Mouse (Mus musculus) layer of hippocampus, adult 2 months (tissue): Measurements from ENCODE around the gene Thrb. TPM values are rescaled to one million over a fixed set of nuclear protein-coding genes. Genes with fewer than 3 reads are reported as not detected.

Source experiments
- DNase-seq, 2 experiments: peaks; one replicate each; pipeline ENCODE4 v3.0.0; 2022; ENCODE audit warnings: low spot score in 2 of 2
- H3K27ac ChIP-seq: fragments of 200-600 bp; 2 replicates; pipeline ENCODE4 v1.8.1; 2022
- H3K4me3 ChIP-seq: fragments of 200-600 bp; 2 replicates; pipeline ENCODE4 v1.8.1; 2022; ENCODE audit warnings: mild to moderate bottlenecking
- CTCF ChIP-seq: fragments of 200-600 bp; conservative IDR thresholded peaks from 2 replicates; pipeline ENCODE4 v1.8.1; 2022; ENCODE audit warnings: antibody characterized with exemption, mild to moderate bottlenecking, moderate library complexity
- total RNA-seq, 2 experiments: library from RNA; stranded (reverse); gene quantifications; 2 replicates each; pipeline ENCODE4 v1.2.3; 2021

Gene Thrb
- total RNA-seq, 2 experiments from 2014 or later, result 42.8 to 45.0 TPM

- H3K27ac ChIP-seq, result no peak overlapping the region
- no peak overlapping the region for H3K4me3 ChIP-seq
- TF ChIP-seq CTCF, result no peak
- DNase-seq, result no peak
Observed at GRCm38 (mm10) chr14:17884884-17885283, 224.8 kb downstream of the Thrb start.

GRCm38 (mm10) chr14:17885320-17885719 lies 225.3 kb downstream of the Thrb start:
- no peak for DNase-seq
- no peak overlapping the region for H3K4me3 ChIP-seq
- no peak for TF ChIP-seq CTCF
- H3K27ac ChIP-seq, result no peak overlapping the region

GRCm38 (mm10) chr14:17894791-17895190 lies 234.7 kb downstream of the Thrb start:
- H3K4me3 ChIP-seq, result no peak overlapping the region
- TF ChIP-seq CTCF, result no peak
- no peak overlapping the region for H3K27ac ChIP-seq
- no peak for DNase-seq

- no peak for TF ChIP-seq CTCF
- Histone ChIP-seq H3K27ac (no peak overlapping the region), H3K4me3 (no peak overlapping the region)
- DNase-seq, result no peak
Observed at GRCm38 (mm10) chr14:17899733-17900413, 239.8 kb downstream of the Thrb start.

GRCm38 (mm10) chr14:17900414-17900795 lies 240.3 kb downstream of the Thrb start:
- DNase-seq, result no peak
- H3K27ac ChIP-seq, result no peak overlapping the region
- no peak for TF ChIP-seq CTCF
- no peak overlapping the region for H3K4me3 ChIP-seq

- DNase-seq, result no peak
- Histone ChIP-seq H3K4me3 (no peak overlapping the region), H3K27ac (no peak overlapping the region)
- TF ChIP-seq CTCF, result no peak
Observed at GRCm38 (mm10) chr14:17902426-17902825, 242.4 kb downstream of the Thrb start.

GRCm38 (mm10) chr14:17903121-17903520 lies 243.1 kb downstream of the Thrb start:
- no peak overlapping the region for H3K27ac ChIP-seq
- no peak for DNase-seq
- TF ChIP-seq CTCF, result no peak
- H3K4me3 ChIP-seq, result no peak overlapping the region

GRCm38 (mm10) chr14:17904554-17904953 lies 244.5 kb downstream of the Thrb start:
- H3K27ac ChIP-seq, result no peak overlapping the region
- DNase-seq, result no peak
- H3K4me3 ChIP-seq, result no peak overlapping the region
- TF ChIP-seq CTCF, result peak; percentile 67

GRCm38 (mm10) chr14:17905627-17906026 lies 245.6 kb downstream of the Thrb start:
- DNase-seq, result no peak
- no peak for TF ChIP-seq CTCF
- Histone ChIP-seq H3K27ac (no peak overlapping the region), H3K4me3 (no peak overlapping the region)

GRCm38 (mm10) chr14:17906931-17907330 lies 246.9 kb downstream of the Thrb start:
- Histone ChIP-seq H3K4me3 (no peak overlapping the region), H3K27ac (peak overlapping the region; percentile 1; the same call in 1 of the 2 replicates)
- no peak for DNase-seq
- TF ChIP-seq CTCF, result no peak

- Histone ChIP-seq H3K27ac (no peak overlapping the region), H3K4me3 (no peak overlapping the region)
- DNase-seq, result no peak
- no peak for TF ChIP-seq CTCF
Observed at GRCm38 (mm10) chr14:17911157-17911556, 251.1 kb downstream of the Thrb start.

GRCm38 (mm10) chr14:17912573-17913207 lies 252.6 kb downstream of the Thrb start:
- Histone ChIP-seq H3K27ac (no peak overlapping the region), H3K4me3 (no peak overlapping the region)
- TF ChIP-seq CTCF, result no peak
- DNase-seq, result no peak

- no peak overlapping the region for H3K4me3 ChIP-seq
Observed at GRCm38 (mm10) chr14:17915556-17915955, 255.5 kb downstream of the Thrb start.

GRCm38 (mm10) chr14:17916651-17917050 lies 256.6 kb downstream of the Thrb start:
- Histone ChIP-seq H3K27ac (no peak overlapping the region), H3K4me3 (no peak overlapping the region)
- no peak for DNase-seq
- TF ChIP-seq CTCF, result no peak

More at GRCm38 (mm10) chr14:17915556-17915955, 255.5 kb downstream of the Thrb start:
- no peak for TF ChIP-seq CTCF
- DNase-seq, result no peak
- H3K27ac ChIP-seq, result no peak overlapping the region
